Mouse (Mus musculus): ENCODE results near the gene Arhgef19. TPM values are rescaled to one million over a fixed set of nuclear protein-coding genes. Genes with fewer than 3 reads are reported as not detected.

Arhgef19 gene
- 1 to 10 TPM; 4.2 to 5.9 TPM for total RNA-seq (2021)

DNA sequence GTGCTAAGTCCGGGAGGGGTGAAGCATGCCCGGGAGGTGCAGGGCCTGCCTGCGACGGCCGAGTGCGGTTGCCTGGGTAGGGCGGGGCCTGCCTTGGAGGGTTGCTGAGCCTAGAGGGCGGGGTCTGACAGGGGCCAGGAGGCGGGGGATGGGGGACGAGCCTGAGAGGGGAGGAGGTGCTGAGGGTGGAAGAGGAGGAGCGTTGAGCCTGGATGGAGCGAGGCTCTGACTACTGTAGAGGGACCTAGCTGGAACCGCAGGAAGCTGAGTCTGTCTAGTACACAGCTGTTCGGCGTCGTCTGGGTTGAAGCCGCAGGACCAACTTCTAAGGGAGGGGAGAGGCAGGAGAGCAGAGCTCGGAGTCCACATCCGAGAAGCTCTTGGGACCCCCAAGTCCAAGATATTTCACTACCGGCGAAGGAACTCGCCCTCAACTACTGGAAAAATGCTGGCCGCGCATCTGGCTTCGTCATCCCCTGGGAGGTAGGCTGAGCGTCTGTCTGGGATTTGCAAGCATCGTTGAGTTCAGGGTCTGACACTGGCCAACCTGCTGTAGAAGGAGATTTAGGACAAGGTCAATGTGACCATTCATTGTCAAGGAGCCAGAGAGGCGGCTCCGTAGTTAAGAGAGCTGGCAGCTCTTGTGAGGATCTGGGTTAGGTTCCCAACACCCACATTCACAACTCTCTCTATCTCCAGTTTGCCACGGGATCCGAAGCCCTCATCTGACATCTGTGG, at the start of gene Arhgef19:
Arhgef19 (plus strand) TSS at position 112 of the 738 bp plus-strand sequence.
- intact Hi-C loops (cut with DNase I) = no loop called here
- peak; percentile 45 to 90 for DNase-seq (ENCODE audit: extremely low spot score in 1 of 2, low spot score in 2 of 2)

DNA sequence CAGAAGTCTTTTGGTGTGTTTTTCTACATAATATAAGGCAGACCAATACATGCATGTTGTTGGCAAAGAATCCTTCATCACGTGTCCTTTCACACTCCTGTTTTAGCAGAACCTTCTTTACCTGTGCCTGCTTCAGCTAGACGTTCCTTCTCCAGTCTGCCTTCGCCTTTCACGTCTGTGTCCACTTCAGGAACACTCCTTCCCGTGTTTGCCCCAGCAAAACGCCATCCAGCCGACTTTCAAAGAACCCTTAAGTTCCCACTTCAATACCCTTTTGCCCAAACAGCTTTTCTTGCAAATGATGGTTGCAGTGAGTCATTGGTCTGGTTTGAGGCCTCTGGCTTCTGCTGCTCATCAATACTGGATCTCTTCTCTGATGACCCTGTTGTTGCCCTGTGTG, 48.0 kb upstream of the Arhgef19 start:
- intact Hi-C loops (cut with DNase I) = no loop called here
- no peak for DNase-seq (ENCODE audit: extremely low spot score in 1 of 2, low spot score in 2 of 2)

DNA sequence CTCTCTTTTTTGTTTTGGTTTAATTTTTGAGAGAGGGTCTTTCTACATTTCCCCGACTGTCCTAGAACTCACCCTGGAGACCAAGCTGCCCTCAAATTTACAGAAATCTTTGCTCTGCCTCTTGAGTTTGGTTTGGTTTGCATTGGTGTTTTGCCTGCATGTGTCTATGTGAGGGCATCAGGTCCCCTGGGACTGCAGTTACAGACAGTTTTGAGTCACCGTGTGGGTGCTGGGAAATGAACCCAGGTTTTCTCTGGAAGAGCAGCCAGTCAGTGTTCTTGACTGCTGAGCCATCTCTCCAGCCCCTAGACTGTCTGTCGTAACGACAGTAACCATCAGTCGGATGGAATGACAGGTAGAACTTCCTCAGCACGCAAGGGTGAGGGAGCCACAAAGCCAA, 44.7 kb upstream of the Arhgef19 start:
- intact Hi-C loops (cut with DNase I) = no loop called here
- no peak for DNase-seq (ENCODE audit: extremely low spot score in 1 of 2, low spot score in 2 of 2)

DNA sequence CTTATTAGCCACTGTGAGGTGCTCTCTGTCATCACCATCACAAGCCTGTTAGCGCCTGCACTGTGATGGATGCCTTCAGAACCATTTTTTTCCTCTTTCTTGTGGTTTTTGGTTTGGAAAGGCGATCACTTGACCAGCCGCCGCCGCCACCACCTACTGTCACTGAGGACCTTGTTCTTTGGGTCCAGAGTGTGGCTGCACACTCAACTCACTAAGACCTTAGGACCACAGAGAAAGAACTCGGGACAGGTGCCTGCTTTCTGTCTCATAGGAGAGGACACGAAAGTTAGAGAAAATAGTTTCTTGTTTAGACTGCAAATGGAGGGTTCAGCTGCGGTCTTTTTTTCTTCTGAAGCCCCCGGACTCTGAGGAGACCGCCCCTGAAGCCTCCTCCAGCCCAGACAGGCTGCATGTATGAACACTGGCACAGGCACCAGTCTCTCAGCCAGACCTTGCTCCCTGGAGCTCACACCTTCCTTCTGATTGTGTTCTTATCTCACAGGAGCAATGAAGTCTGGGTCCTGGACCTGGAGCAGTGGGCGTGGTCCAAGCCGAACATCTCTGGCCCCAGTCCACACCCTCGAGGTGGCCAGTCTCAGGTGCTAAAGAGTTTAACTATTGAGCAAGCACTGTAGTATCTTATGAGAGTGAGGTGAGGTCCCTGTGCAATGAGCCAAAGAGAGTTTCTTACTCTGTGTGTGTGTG, 42.2 kb upstream of the Arhgef19 start:
- DNase-seq (ENCODE audit: extremely low spot score in 1 of 2, low spot score in 2 of 2) = no peak
- intact Hi-C loops (cut with DNase I) = no loop called here

DNA sequence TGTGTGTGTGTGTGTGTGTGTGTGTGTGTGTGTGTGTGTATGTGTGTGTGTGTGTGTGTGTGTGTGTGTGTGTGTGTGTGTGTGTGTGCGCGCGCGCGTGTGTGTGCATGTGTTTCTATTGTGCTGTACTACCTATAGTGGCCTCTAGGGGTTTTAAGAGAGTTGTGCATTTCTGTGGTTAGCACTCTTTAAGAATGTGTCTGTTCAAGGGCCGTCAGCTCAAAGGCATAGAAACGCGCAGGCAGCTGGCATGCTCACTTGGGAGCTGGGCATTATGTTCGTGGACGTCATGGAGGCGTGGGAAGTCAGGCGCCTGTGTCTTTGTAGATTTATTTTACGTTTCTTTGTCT, 41.6 kb upstream of the Arhgef19 start:
- intact Hi-C loops (cut with DNase I) = no loop called here
- no peak for DNase-seq (ENCODE audit: extremely low spot score in 1 of 2, low spot score in 2 of 2)

DNA sequence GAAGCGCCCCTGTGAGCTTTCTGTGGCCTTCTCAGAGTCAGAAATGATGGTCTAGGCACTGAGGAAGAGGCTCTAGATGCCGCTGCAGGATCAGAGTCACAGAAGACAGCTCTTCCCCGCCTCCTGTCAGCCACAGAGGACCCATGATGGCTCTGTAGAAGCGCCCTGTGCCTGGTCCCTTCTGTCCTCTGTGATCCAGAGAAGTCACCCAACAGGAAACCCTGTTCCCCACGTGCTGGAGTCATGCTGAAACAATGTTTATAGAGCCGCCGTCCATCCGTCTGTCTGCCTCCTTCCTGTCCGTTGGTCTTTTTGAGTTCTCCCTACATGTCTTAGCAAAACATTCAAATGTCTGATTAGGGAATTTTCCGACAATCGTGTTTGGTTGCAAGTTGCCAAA, 38.4 kb upstream of the Arhgef19 start:
- no peak for DNase-seq (ENCODE audit: extremely low spot score in 1 of 2, low spot score in 2 of 2)
- intact Hi-C loops (cut with DNase I) = loop anchor here (5.0 kb wide), 1 partner anchor 54 kb away; the partner anchor contains the start of gene Fbxo42

DNA sequence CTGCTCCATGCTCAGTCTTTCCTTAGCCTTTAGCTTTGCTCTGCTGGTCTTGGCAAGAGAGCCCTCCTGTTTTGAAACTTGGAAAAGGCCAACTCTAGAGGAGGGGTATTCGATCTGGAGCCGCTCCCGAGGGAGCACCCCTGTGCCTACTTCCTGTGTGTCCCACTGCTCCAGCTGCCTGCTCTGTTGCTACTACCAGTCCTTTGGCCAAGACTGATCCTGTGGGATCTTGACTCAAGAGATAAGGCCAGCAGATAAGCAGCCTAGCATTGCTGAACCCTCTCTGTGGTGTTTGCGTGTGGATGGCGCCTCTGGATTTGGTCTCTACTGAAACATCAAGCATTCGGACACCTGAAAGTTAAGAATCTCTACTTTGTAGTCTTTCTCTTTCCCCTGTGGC, 37.1 kb upstream of the Arhgef19 start:
- intact Hi-C loops (cut with DNase I) = loop anchor here (5.0 kb wide), 1 partner anchor 55 kb away; the partner anchor contains the start of gene Fbxo42

DNA sequence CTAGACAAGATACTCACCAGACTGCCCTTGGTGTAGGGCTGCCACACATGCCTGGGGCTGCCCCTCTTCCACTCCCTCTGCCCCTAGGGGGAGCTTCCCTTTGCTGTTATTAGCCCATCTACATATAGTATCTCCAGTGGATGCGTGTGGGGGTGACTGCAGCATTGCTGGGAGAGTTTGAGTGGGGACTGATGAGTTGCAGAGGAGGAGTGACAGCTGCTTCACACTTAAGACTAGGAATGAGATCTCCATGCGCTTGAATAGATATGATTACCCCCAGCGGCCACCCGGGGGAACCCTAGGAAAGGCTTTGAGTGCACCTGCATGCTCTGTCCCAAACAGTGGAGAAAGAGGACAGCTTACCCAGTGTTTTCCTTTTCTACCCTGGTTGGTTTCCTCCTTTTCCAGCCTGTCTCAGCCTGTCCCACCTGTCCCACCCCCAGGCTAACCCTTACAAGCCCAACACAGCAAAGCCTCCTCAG, 34.7 kb upstream of the Arhgef19 start:
- peak; percentile 16 to 24 for DNase-seq (ENCODE audit: extremely low spot score in 1 of 2, low spot score in 2 of 2)

More for the DNA sequence above, 37.1 kb upstream of the Arhgef19 start:
- DNase-seq (ENCODE audit: extremely low spot score in 1 of 2, low spot score in 2 of 2) = no peak

DNA sequence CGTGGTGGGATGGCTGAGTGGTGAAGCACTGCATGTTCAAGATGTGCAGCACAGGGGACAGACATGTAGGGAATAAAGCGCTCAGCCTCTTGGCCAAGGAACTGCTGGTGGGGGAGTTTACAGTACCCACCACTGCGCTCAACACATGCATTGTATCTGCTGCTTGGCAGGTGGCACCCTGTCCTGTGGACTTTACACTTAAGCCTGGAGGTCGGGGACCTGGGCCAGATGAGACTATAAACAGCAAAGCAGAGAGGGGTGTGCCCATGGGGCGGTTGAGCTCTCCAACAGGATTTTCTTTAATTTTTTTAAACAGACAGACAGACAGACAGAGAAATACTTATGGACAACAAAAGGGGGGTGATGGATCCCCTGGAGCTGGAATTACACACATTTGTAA, 32.2 kb upstream of the Arhgef19 start:
- intact Hi-C loops (cut with DNase I) = no loop called here
- no peak for DNase-seq (ENCODE audit: extremely low spot score in 1 of 2, low spot score in 2 of 2)

More for the DNA sequence above, 34.7 kb upstream of the Arhgef19 start:
- intact Hi-C loops (cut with DNase I) = loop anchor here (5.0 kb wide), 1 partner anchor 57 kb away; the partner anchor contains the start of gene Fbxo42

DNA sequence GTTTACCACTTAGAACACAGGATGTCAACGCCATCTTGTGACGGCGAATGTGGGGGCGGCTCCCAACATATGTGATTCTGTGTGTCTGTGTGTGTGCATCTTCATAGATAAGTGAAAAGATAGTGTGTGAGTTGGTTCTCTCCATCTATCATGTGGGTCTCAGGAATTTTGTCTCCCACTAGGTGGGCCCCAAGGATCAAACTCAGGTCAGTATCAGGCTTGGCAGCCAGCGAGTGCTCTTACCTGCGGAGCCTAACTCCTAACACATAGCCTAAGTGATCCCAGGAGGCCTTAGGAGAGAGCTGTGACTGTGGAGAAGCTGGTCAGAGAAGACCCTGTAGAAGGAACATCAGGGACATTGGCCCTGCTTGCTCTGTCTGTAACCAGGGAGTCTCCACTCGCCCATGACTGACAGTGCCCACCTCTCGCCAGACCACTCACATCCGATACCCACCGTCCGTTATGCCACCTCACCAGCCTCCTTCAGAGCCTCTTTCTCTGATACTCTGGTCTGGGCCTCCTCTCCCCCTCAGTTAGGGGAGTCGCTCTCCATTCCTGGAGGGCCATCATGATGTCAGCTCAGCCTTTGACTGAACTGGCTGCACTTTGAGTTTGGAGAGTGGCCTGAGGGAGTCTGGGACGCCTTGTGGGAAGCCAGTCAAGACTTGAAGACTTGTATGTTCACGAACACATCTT, 28.6 kb upstream of the Arhgef19 start:
- intact Hi-C loops (cut with DNase I) = loop anchor here (10.0 kb wide), 1 partner anchor 154 kb away; the partner anchor contains the start of gene Fam131c
- no peak for DNase-seq (ENCODE audit: extremely low spot score in 1 of 2, low spot score in 2 of 2)

DNA sequence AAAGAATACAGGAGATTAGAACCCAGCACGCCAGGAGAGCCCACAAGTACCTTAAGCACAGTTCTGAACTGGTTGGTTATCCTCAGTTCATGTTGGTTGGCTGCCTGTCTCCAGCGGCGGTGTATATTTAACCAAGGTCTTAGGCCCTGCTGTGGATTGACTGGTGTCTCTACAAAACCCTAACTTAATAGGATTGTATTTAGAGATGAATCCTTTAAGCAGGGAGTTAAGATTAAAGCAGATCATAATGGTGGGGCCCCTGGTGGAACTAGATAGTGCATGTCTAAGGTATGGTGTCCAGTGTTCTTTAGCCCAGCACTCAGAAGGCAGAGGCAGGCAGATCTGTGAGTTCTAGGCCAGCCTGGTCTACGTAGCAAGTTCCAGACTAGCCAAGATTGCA, 27.7 kb upstream of the Arhgef19 start:
- intact Hi-C loops (cut with DNase I) = loop anchor here (10.0 kb wide), 1 partner anchor 153 kb away; the partner anchor contains the start of gene Fam131c
- no peak for DNase-seq (ENCODE audit: extremely low spot score in 1 of 2, low spot score in 2 of 2)

DNA sequence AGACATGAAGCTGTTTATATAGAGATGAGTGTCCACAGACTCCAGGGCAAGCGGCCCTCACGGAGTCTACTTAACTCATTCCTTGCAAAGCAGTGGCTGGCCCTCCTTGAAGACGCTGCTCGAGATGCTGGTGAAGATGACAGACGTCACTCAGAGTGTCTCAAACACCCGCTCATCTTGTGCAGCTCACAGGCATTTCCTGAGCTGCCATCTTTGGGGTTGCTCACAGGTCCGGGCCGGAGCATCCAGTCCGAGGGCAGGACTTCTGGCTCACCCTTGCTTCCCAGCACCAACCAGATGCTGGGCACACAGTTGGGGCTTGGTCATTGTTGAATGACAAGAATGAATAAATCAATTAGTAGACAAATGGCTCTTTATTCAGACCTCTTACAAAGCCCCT, 26.4 kb upstream of the Arhgef19 start:
- intact Hi-C loops (cut with DNase I) = loop anchor here (10.0 kb wide), 1 partner anchor 152 kb away; the partner anchor contains the start of gene Fam131c
- no peak for DNase-seq (ENCODE audit: extremely low spot score in 1 of 2, low spot score in 2 of 2)

DNA sequence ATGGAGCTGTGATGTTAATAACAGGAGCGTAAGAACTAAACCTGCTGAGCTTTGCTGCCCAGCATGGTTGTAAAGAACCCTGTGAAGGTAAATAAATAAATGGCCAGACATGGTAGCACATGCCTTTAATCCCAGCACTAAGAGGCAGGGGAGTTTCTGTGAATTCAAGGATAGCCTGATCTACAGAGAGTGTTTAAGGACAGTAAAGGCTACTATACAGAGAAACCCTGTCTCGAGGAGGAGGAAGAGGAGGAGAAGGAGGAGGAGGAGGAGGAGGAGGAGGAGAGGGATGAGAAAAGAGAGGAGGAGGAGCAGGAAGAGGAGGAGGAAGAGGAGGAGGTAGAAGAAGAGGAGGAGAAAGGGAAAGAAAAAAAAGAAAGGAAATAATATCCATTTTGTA, 26.0 kb upstream of the Arhgef19 start:
- intact Hi-C loops (cut with DNase I) = loop anchor here (10.0 kb wide), 1 partner anchor 151 kb away; the partner anchor contains the start of gene Fam131c
- DNase-seq (ENCODE audit: extremely low spot score in 1 of 2, low spot score in 2 of 2) = no peak

DNA sequence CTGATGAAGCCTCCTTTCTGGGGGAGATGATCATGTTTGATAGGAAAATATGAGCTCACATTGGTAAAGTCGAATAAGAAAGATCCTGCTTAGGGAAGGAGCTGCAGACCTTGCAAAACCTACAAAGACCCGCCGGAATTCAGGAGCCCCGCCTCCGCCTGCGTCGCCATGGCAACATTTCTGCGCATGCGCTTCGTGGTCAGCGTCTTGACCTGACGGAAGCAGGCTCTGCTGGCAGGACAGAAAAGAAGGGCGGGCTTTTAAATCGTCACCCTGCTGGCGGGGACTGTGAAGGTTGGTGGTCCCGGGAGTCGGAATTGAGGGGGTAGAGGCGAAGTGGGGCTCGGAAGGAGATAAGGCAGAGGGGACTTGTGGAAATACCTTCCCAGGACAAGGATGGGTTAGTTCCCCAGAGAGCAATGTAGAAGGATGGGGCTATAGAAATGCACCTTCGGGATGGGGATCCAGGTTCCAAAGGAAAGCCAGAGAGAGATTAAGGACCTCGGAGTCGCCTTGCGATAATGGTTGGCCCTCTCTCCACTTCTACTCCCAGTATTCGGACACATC, 25.4 kb upstream of the Arhgef19 start, which contains the start of gene Rsg1:
Rsg1 (plus strand) TSS at position 187 of the 567 bp plus-strand sequence.
- intact Hi-C loops (cut with DNase I) = loop anchor here (10.0 kb wide), 1 partner anchor 151 kb away; the partner anchor contains the start of gene Fam131c
- DNase-seq (ENCODE audit: extremely low spot score in 1 of 2, low spot score in 2 of 2) = peak; percentile 92 to 95

DNA sequence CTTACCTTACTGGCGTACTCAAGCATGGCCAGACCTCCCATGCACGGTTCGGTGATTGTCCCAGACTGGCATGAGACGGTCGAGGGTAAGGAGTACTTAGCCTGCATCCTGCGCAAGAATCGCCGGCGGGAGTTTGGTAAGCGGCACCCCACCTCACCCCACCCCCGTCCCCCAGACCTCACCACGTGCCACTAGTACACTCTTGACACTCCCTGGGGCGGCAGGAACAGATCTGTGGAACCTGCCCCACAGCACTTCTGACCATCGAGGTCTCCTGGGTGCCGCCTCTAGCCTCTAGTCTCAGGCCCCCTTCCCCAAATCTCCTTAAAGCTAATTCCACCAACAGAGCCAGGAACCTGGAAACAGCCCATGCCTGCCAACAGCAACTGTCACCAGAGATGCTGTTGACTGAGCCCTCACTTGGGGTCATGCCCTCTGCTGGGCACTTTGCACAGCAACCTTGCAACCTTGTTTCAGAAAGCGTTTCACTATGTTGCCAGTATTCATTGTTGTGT, 24.9 kb upstream of the Arhgef19 start:
- intact Hi-C loops (cut with DNase I) = loop anchor here (10.0 kb wide), 1 partner anchor 150 kb away; the partner anchor contains the start of gene Fam131c
- DNase-seq (ENCODE audit: extremely low spot score in 1 of 2, low spot score in 2 of 2) = no peak

DNA sequence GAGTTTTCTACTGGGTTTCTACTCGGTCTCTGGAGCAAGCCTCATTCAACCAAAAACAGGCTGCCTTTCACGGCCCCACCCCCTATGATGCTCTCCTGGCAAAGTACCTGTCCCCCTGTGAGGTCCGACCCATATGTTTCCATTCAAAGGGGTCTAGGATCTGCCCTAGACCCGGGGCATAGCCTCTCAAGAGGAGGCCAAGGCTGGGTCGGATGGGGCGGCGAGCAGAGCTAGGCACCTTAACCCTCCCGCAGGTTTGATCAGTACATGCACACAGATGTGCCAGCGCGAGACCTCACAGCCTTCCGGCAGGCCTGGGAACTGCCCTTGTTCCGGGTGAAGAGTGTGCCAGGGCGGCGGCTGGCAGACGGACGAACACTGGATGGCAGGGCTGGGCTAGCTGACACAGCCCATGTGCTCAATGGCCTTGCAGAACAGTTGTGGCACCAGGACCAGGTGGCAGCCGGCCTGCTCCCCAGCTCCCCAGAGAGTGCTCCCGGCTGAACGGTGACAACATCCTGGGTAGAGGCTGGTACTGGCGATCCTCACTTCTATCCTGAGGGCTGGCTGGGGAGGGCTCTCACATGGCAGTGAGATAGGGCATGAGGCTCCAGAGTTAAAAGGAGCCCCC, 19.6 kb upstream of the Arhgef19 start:
- no peak for DNase-seq (ENCODE audit: extremely low spot score in 1 of 2, low spot score in 2 of 2)
- intact Hi-C loops (cut with DNase I) = loop anchor here (10.0 kb wide), 1 partner anchor 145 kb away; the partner anchor contains the start of gene Fam131c

DNA sequence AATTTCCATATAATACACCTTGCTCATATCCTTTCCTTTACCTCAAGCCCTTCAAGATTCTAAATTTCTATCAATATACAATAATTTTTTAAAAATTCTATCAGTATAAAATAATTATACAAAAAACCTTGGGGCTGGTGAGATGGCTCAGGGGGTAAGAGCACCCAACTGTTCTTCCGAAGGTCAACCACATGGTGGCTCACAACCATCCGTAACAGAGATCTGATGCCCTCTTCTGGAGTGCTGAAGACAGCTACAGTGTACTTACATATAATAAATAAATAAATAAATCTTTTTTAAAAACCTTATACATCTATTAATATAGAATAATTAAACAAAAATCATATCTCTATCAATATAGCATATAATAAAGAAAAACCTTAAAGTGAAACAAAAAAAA, 17.5 kb upstream of the Arhgef19 start:
- no peak for DNase-seq (ENCODE audit: extremely low spot score in 1 of 2, low spot score in 2 of 2)
- intact Hi-C loops (cut with DNase I) = no loop called here

DNA sequence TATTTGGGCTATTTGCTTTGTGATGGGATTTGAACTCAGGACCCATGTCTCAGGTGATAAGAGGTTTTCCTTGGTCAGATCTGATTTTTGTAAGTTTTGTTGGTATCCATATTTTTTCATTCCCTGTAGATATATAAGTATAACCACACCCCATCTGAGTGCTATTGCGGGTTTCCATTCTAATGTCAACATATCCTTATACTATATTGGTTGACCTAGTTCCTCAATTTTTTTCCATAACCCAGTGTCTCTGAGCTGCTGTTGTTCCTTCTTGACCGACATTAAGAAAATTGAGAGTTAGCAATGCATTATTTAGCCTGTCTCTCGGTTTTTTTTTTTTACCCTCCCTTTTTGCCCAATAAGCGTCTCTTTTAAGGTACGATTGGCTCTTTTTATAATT, 16.5 kb upstream of the Arhgef19 start:
- no peak for DNase-seq (ENCODE audit: extremely low spot score in 1 of 2, low spot score in 2 of 2)
- intact Hi-C loops (cut with DNase I) = no loop called here
